Mouse (Mus musculus) left cerebral cortex, adult 2 months (tissue): Measurements from ENCODE around the gene Cacna2d4. TPM values are rescaled to one million over a fixed set of nuclear protein-coding genes. Genes with fewer than 3 reads are reported as not detected.
A peak's percentile ranks its signal among the peaks of the same experiment; 100 is the strongest.

ENCODE experiments used
- DNase-seq, 2 experiments: peaks; one replicate each; pipeline ENCODE4 v3.0.0; 2021 to 2022; ENCODE audit warnings: low spot score in 2 of 2, mixed read lengths in 1 of 2; ENCODE audit errors: extremely low spot score in 1 of 2
- H3K27ac ChIP-seq: fragments of 200-600 bp; 2 replicates; pipeline ENCODE4 v1.8.1; 2022
- H3K4me3 ChIP-seq: fragments of 200-600 bp; 2 replicates; pipeline ENCODE4 v1.8.1; 2022
- CTCF ChIP-seq: fragments of 200-600 bp; IDR thresholded peaks from 2 replicates; pipeline ENCODE4 v1.8.1; 2022; ENCODE audit warnings: antibody characterized with exemption, mild to moderate bottlenecking, moderate library complexity
- intact Hi-C: fragments of 180-260 bp; cut with DNase I; formaldehyde crosslinking; loops from one replicate; pipeline ENCODE4 v1.15.1; 2025
- total RNA-seq, 2 experiments: library from RNA; stranded (reverse); gene quantifications; 2 replicates each; pipeline ENCODE4 v1.2.3; 2021

Gene Cacna2d4
- total RNA-seq, 2 experiments from 2014 or later = 1.7 to 1.9 TPM

DNA sequence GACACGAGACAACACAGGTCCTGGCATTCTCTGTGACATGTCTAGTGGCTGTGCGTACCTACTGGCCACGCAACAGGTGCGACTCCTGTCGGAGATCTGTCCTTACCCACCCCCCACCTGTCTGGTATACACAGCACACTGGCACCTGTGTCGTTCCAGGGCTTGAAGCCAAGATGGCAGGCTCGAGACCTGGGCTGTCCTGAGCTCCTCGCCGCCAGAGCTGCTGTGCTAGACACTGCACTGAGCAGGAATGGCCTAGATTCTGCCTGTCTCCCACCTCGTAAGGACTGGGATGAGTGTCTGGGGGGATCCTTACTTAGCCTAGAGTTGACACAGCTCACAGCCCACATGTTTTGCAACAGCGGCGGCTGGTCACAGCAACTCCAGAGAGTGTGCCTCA is 11.1 kb upstream of the Cacna2d4 start:
- intact Hi-C loops = no loop called here
- no peak for DNase-seq
- Histone ChIP-seq H3K4me3 (no peak overlapping the region), H3K27ac (no peak overlapping the region)
- no peak for TF ChIP-seq CTCF

DNA sequence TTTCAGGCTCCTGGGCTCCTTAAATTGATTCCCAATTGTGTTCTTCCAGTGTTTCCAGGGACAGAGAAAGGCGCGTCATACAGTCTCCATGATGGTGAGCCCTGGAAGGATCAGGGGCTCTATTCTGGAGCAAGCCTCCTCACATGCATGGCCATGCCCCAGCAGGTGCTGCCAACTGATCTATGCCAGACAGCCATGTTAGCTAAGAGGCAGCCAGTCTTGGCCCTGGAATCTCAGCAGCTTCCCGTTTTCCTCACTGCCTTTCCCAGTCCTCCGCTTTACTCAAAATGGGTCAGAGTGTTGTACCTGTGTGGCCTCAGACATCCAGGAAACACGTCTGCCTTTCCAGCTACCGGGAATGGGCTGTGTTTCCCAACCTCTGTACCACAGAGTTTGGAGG is 10.6 kb upstream of the Cacna2d4 start:
- intact Hi-C loops = no loop called here
- DNase-seq = no peak

DNA sequence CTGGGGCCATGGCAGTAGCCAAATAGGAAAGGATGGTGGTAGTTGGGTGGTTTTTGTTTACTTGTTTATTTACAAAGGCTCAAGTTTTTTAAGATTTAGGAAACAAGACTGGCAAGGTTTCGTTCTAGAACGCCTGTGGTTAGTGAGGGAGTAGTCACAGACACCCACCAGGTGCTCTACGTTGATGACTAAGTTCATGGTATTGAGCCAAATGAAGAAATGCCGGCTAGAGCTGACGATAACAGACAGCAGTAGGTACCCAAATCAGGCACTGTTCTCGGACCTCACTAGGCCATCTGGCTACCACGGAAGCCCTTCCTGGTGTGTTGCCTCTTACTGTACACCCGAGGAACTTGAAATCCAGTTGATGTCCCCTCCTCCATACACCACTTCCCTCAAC is 9.3 kb upstream of the Cacna2d4 start:
- Histone ChIP-seq H3K4me3 (no peak overlapping the region), H3K27ac (no peak overlapping the region)
- DNase-seq = no peak
- TF ChIP-seq CTCF = no peak
- intact Hi-C loops = no loop called here

More for the DNA sequence above, 10.6 kb upstream of the Cacna2d4 start:
- TF ChIP-seq CTCF = no peak
- no peak overlapping the region for H3K4me3 ChIP-seq
- H3K27ac ChIP-seq = no peak overlapping the region

DNA sequence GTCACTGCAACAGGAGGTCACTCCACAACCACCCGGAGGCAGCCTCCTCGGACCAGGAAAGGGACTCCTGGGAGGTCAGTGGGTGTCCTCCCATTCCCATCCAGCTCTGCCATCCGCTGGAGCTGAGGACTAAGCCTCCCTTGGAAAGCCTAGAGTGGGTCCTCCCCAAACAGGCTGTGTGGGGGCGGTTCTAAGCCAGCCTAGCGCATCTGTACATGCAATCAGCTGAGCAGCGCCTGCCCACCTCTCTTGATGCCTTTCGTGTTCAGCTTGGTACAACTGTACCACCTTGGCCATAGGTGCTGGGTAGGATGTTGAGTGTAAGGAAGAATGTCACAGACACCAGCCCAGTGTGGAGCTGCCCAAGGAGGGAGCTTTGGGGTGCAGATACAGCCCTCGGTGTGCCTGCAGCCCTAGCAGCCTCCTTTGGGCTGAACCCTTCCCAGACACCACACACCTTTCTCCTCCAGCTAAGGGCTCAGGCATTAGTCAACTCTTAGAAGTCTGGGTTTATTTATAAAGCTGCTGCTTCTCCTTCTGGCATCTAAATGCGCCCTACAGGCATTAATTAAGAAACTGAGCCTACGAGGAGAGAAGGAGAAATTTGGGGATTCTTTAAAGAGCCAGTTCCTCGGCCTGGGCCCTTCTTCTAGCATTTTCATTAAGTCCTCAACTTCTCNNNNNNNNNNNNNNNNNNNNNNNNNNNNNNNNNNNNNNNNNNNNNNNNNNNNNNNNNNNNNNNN is 7.3 kb upstream of the Cacna2d4 start:
- H3K27ac ChIP-seq = no peak overlapping the region
- H3K4me3 ChIP-seq = no peak overlapping the region
- peak; percentile 28 to 56 for DNase-seq
- no peak for TF ChIP-seq CTCF
- intact Hi-C loops = no loop called here

DNA sequence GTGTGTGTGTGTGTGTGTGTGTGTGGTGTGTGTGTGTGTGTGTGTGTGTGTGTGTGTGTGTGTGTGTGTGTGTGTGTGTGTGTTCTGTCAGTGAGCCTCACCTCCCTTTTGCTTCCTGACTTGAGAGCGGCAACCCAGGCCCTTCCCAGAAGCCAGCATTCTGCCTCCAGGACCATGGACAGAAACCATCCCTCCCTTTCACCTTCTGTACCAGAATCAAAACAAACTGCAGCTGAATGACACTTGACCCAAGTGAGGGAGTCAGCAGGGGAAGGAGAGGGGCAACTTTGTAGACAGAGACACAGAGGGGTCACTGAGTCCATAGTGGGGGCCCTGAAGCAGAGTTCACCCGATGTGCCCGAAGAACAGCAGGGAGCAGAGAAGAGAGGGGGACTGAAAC is 3.3 kb upstream of the Cacna2d4 start:
- H3K4me3 ChIP-seq = no peak overlapping the region
- no peak for TF ChIP-seq CTCF
- no peak for DNase-seq
- intact Hi-C loops = no loop called here
- H3K27ac ChIP-seq = no peak overlapping the region

DNA sequence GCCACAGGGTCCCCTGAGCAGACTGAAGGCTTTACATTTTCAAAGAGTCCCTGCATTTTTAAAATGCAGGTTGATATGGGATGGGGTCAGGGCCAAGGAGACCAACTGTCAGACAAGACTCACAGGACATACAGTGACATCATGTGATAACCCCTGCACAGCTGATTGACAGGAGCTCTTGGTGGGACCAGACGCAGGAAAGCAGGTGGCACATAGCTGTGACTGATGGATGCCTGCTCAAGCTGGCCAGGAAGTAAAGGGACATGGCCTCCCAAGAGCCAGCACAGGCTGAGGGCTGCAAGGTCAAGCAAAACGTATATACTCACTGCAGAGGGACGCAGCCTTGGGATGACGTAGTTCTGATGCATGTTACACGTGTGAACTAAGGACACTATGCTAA is 885 bp upstream of the Cacna2d4 start:
- Histone ChIP-seq H3K27ac (no peak overlapping the region), H3K4me3 (no peak overlapping the region)
- intact Hi-C loops = no loop called here
- no peak for TF ChIP-seq CTCF
- no peak for DNase-seq

DNA sequence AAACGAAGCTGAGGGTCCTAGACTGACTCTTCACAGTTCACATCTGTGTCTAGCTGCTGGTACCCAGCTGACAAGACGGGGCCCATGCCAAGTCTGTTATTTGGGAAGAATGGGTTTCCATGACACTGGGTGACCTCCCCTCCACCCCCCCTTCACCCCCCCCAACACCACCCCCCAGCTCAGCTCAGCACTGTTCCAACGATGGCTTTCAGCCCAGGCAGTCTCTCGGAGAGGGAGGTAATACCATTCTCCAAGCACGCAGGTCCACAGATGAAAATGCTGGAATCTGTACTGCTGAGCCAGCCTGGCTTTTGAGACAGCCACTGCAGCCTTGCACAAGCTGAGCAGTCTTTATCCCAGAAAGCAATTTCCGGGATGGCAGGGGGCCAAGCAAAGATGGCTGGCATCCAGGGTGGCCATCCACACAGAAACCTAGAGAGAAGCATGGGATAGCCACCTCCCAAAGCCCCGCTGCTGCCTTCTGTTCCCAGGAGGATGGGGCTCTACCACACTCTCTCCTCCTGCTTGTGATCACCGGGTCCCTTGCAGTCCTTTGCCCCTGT is 1.2 kb downstream of the Cacna2d4 start:
- Histone ChIP-seq H3K4me3 (no peak overlapping the region), H3K27ac (no peak overlapping the region)
- intact Hi-C loops = no loop called here
- no peak; the same call in 1 of the 2 replicates for TF ChIP-seq CTCF
- peak; percentile 58 to 70 for DNase-seq

DNA sequence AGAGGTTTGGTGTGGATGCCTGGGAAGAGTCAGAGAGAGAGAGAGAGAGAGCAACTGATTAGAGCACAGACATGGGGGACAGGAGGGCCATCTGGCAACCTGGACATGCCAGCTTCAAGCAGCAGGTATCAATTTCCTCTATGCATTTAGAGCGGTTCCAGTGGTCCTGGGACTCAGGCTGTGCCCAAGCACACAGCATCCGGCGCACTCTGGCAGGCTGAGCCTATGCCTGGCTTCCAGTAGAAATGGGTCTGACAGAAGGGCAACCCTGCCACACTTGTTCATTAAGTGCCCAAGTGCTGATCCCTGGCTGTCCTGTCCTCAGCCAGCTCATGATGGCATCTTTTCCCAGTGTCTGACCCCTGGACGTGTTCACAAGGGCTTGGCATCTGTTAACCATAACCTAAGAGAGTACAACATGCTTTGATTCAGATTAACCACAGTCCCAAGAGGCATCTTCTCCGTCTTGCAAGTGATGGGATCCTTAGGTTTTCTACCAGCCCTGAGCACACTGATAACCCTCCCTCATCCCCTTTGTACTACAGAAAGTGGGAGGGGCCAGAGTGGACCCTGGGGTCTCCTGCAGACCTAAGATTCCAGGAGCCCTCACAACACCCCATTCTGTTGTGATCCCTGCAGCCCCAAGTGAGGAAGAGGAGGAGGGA is 3.1 kb downstream of the Cacna2d4 start:
- intact Hi-C loops = no loop called here
- no peak for TF ChIP-seq CTCF
- DNase-seq = no peak
- Histone ChIP-seq H3K27ac (no peak overlapping the region), H3K4me3 (no peak overlapping the region)

DNA sequence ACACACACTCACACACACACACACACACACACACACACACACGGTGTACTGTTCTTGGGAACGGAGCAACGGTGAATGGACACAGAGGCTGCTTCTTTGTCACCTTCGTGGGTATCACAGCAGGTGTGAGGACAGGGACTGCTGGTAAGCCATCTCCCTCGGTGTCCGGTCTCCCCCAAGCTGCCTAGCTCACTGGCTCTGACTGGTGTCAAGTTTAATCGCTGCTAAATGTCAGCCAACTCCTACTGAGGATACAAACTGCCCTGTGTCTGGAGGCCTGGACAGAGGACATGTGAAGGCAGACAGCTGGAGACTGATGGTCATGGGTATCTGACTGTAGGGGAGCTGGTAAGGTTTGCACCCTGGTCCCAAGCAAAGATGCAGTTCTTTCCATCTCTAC is 3.9 kb downstream of the Cacna2d4 start:
- no peak overlapping the region for H3K27ac ChIP-seq
- no peak for DNase-seq
- intact Hi-C loops = no loop called here
- no peak overlapping the region for H3K4me3 ChIP-seq
- no peak for TF ChIP-seq CTCF

DNA sequence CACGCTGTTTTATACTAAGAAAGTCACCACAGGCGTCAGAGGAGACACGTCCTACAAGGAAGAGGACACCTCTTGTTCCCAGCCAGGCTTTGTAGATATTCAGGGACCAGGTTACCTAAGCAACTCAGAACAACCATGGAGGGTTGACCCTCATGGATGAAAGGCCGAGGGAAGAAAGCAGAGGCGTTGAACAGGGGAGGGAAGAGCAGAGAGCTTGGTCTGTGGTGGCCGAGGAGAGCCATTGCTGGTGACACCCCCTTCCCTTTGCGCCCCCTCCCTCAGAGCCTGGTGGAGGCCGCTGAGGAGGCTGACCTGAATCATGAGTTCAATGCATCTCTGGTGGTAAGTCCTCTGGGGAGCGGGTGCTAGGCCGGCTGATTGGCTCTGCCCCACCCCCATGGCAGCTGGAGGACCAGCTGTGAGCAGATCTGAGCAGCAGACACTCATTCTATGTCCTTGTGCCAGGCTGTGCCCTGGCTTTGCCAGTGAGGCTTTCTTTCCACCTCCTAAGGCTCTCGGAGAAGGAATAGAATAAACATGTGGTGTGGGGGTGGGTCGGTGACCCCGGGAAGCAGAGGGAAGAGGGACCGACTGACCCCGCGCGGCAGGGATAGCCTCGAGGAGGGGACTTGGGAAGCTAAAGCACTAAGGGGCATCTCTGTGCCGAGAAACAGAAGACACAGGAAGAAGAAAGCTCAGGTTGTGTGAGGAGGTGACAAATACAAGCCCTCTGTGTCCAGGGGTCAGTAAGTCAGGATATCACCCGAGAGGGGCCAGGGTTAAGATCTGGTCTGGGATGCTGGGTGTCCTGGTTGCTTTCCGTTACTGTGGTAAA is 4.8 kb downstream of the Cacna2d4 start:
- intact Hi-C loops = no loop called here
- no peak for TF ChIP-seq CTCF
- peak in 1 of 2 experiments; percentile 17 for DNase-seq
- Histone ChIP-seq H3K27ac (no peak overlapping the region; the same call in 1 of the 2 replicates), H3K4me3 (no peak overlapping the region)

DNA sequence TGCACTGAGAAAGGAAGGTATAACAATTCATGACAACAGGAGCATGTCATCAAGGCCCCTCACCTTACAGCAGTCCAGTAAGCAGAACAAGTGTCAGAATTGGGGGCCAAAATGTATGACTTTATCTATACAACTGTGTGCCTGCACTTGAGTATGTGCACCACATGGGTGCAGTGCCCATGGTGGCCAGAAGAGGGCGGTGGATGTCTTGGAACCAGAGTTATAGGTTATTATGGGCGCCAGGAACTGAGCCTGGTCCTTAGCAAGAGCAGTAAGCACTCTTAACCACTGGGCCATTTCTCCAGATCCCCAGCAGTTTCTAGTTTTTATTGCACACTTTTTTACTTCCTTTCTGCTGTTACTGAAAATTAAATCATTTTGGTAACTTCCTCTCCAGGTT is 9.8 kb downstream of the Cacna2d4 start:
- intact Hi-C loops = no loop called here
- Histone ChIP-seq H3K4me3 (no peak overlapping the region), H3K27ac (no peak overlapping the region)
- no peak for DNase-seq
- peak; percentile 36 for TF ChIP-seq CTCF

DNA sequence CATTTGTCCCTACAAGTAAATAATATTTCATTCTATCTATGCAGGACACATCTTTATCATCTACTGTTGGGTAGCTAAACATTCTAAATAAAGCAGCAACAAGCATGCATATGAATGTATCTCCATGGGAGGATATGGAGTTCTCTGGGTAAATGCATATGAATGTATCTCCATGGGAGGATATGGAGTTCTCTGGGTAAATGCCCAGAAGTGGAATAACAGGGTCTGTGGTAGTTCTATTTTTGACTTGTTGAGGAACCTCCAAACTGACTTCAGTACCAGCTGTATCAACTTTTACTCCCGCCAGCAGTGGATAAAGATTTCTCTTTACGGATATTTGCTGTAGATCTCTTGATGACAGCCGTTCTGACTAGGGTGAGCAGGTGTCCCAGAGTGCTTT is 12.3 kb downstream of the Cacna2d4 start:
- TF ChIP-seq CTCF = no peak
- no peak overlapping the region for H3K4me3 ChIP-seq
- DNase-seq = no peak
- H3K27ac ChIP-seq = no peak overlapping the region
- intact Hi-C loops = no loop called here
